8 mouse cellular contexts compared by ENCODE assay signal in genomic region chr5:144767106-144767798, GRCm38 (mm10). TPM values are rescaled to one million over a fixed set of nuclear protein-coding genes. Genes with fewer than 3 reads are reported as not detected.
DNase-seq lines count a peak whose midpoint lies in the region; ATAC-seq and TF ChIP-seq lines count a peak whose summit lies in the region.
"Not testable (repeated sequence)": the region's sequence is repeated elsewhere in the genome, so short reads cannot be mapped to it uniquely, and the experiment has no call there.

Trrap (plus strand) TSS chr5:144767732.

- TF ChIP-seq POLR2A in MEL (IDR thresholded peaks at IDR 0.05; ENCODE audit: control insufficient read depth in 1 of 2, insufficient read depth in 1 of 2, low read depth in 1 of 2, low read length in 2 of 2, poor library complexity in 1 of 2); kidney, adult 2 months (IDR thresholded peaks at IDR 0.05; ENCODE audit: low read depth, low read length); olfactory bulb, adult 2 months (IDR thresholded peaks at IDR 0.05; ENCODE audit: insufficient read depth, low read depth, low read length): not testable (repeated sequence)

- not testable (repeated sequence) for H3K27me3 ChIP-seq in MEL (ENCODE audit: control insufficient read depth in 1 of 2, insufficient read depth in 2 of 2, low read length in 2 of 2); heart, postnatal 0 days (ENCODE audit: control insufficient read depth, insufficient read depth, low read length); kidney, adult 2 months (replicated peaks; ENCODE audit: control insufficient read depth, insufficient read depth, low read length)

- H3K9ac ChIP-seq in MEL (ENCODE audit: control insufficient read depth, low read depth, low read length, poor library complexity, severe bottlenecking), result peak within 1 kb of the TSS; percentile 99
- H3K9ac ChIP-seq in heart, postnatal 0 days (replicated peaks; ENCODE audit: low read depth, low read length), result peak within 1 kb of the TSS; percentile 85

- not testable (repeated sequence) for H3K4me1 ChIP-seq in MEL (ENCODE audit: control insufficient read depth in 1 of 2, insufficient read depth in 2 of 2, low read length in 2 of 2); heart, postnatal 0 days (ENCODE audit: control insufficient read depth, insufficient read depth); kidney, adult 2 months (ENCODE audit: control insufficient read depth, insufficient read depth, low read length); olfactory bulb, adult 2 months (ENCODE audit: control insufficient read depth, insufficient read depth, low read length)

- H3K9me3 ChIP-seq in MEL (replicated peaks; ENCODE audit: insufficient read depth, low read length); heart, postnatal 0 days (replicated peaks; ENCODE audit: control insufficient read depth, low read length): not testable (repeated sequence)

- not testable (repeated sequence) for TF ChIP-seq EP300 in MEL (IDR thresholded peaks at IDR 0.05; ENCODE audit: low read depth in 1 of 2, low read length in 2 of 2); heart, postnatal 0 days (IDR thresholded peaks at IDR 0.05; ENCODE audit: low read depth)

- H3K79me2 ChIP-seq in MEL (ENCODE audit: control insufficient read depth, insufficient read depth, low read length, poor library complexity), result peaks cover 18% of the 10 kb centered on the region

- peak within 1 kb of the TSS; percentile 91 for H3K27ac ChIP-seq in MEL (ENCODE audit: control insufficient read depth, low read depth, low read length)
- peak within 1 kb of the TSS; percentile 95 for H3K27ac ChIP-seq in heart, postnatal 0 days (ENCODE audit: low read depth)
- H3K27ac ChIP-seq in kidney, adult 2 months (ENCODE audit: insufficient read depth, low read depth, low read length), result peak within 1 kb of the TSS; percentile 99
- peak within 1 kb of the TSS; percentile 99 for H3K27ac ChIP-seq in olfactory bulb, adult 2 months (ENCODE audit: insufficient read depth, low read depth, low read length)

- not testable (repeated sequence) for TF ChIP-seq CTCF in MEL (IDR thresholded peaks at IDR 0.05 in 2 of 3, conservative IDR thresholded peaks at IDR 0.05 in 1 of 3; ENCODE audit: control insufficient read depth in 1 of 3, insufficient read depth in 1 of 3, low read depth in 2 of 3, low read length in 3 of 3, poor library complexity in 1 of 3, severe bottlenecking in 1 of 3); heart, postnatal 0 days (IDR thresholded peaks at IDR 0.05; ENCODE audit: low read depth); kidney, adult 2 months (conservative IDR thresholded peaks at IDR 0.05; ENCODE audit: insufficient read depth, insufficient read length, low read depth, low read length); olfactory bulb, adult 2 months (IDR thresholded peaks at IDR 0.05; ENCODE audit: insufficient read depth, low read depth, low read length)

- WGBS in heart, postnatal 0 days, result 77% methylated on average over 15 of the region's 15 CpGs
- 79% methylated on average over 14 of the region's 15 CpGs for WGBS in kidney, adult 2 months
- 74% methylated on average over 14 of the region's 15 CpGs for WGBS in olfactory bulb, adult 2 months

- peak within 1 kb of the TSS; percentile 72 to 96 for H3K4me3 ChIP-seq in MEL (ENCODE audit: control insufficient read depth in 1 of 2, insufficient read depth in 1 of 2, low read depth in 2 of 2, low read length in 2 of 2)
- H3K4me3 ChIP-seq in heart, postnatal 0 days (ENCODE audit: low read depth, low read length), result peak within 1 kb of the TSS; percentile 89
- peak within 1 kb of the TSS; percentile 96 for H3K4me3 ChIP-seq in kidney, adult 2 months (ENCODE audit: insufficient read depth, low read depth, low read length)
- peak within 1 kb of the TSS; percentile 93 for H3K4me3 ChIP-seq in olfactory bulb, adult 2 months (ENCODE audit: insufficient read depth, low read depth, low read length)

- not testable (repeated sequence) for H3K36me3 ChIP-seq in MEL (ENCODE audit: control insufficient read depth in 1 of 2, insufficient read depth in 2 of 2, low read length in 2 of 2); kidney, adult 2 months (ENCODE audit: control insufficient read depth, insufficient read depth, low read length)
- H3K36me3 ChIP-seq in heart, postnatal 0 days (replicated peaks; ENCODE audit: control insufficient read depth, insufficient read depth, low read length), result peaks cover 13% of the 10 kb centered on the region

- TF ChIP-seq RAD21 in MEL (IDR thresholded peaks at IDR 0.05; ENCODE audit: low read depth, low read length), result not testable (repeated sequence)

- H3K4me2 ChIP-seq in heart, postnatal 0 days (ENCODE audit: low read depth, low read length), result peak within 1 kb of the TSS; percentile 79

- not testable (repeated sequence) for ATAC-seq in common myeloid progenitor, adult 5-6 weeks (replicated peaks; ENCODE audit: low read depth, poor library complexity, severe bottlenecking); megakaryocyte, adult 5-6 weeks (ENCODE audit: poor library complexity, severe bottlenecking)
- ATAC-seq in heart, postnatal 0 days (ENCODE audit: insufficient read depth, low read depth), result 0 out of 2 replicates have a peak, but pooled peaks have one; percentile 3

- intact Hi-C loops in left cerebral cortex, postnatal 4 days (cut with DNase I), result not testable (repeated sequence)

- DNase-seq in MEL (ENCODE audit: low read depth, low spot score); gastrocnemius, adult 18-20 months (ENCODE audit: low spot score); heart, postnatal 0 days (ENCODE audit: low spot score); kidney, adult 2 months; left cerebral cortex, postnatal 4 days: not testable (repeated sequence)

RNA-seq across cellular contexts. Expression of gene Trrap, which starts in this region (rescaled TPM):
- 44.1 and 48.9 TPM in 2 replicates for total RNA-seq in MEL (2012; rRNA removed)
- polyA plus RNA-seq in MEL (2012; ENCODE audit: insufficient read depth in 1 of 2, insufficient read length in 2 of 2, low read depth in 1 of 2, low replicate concordance in 2 of 2, missing spikeins in 1 of 2), result 10 to 100 TPM; 45.6 to 91.6 TPM
- total RNA-seq in common myeloid progenitor, adult 5-6 weeks (2017), result 73.3 and 78.8 TPM in 2 replicates
- 10 to 100 TPM; 25.2 to 25.4 TPM for total RNA-seq in gastrocnemius, adult 18-20 months (2021)
- 73.2 and 85.0 TPM in 2 replicates for total RNA-seq in heart, postnatal 0 days (2014; rRNA removed; ENCODE audit: low replicate concordance)
- polyA plus RNA-seq in heart, postnatal 0 days (2015; fragmentation: Nextera tagmentation; extraction: Ambion mirVana), result 23.2 and 24.6 TPM in 2 replicates
- 71.7 and 79.7 TPM in 2 replicates for polyA plus RNA-seq in kidney, adult 2 months (2012; rRNA removed)
- total RNA-seq in left cerebral cortex, postnatal 4 days (2021), result 100 to 1,000 TPM; 149 to 162 TPM
- total RNA-seq in megakaryocyte, adult 5-6 weeks (2015), result 52.9 and 55.2 TPM in 2 replicates
- total RNA-seq in megakaryocyte, adult 5-6 weeks (2017), result 32.1 and 56.3 TPM in 2 replicates
- 93.7 TPM in 1 of 2 replicates, not detected in the other for polyA plus RNA-seq in olfactory bulb, adult 2 months (2012; ENCODE audit: insufficient read depth, insufficient read length, low replicate concordance, missing spikeins)
